Mouse (Mus musculus): Measurements from ENCODE around the gene Pitx3. TPM values are rescaled to one million over a fixed set of nuclear protein-coding genes. Genes with fewer than 3 reads are reported as not detected.
"Not testable (repeated sequence)": the region's sequence is repeated elsewhere in the genome, so short reads cannot be mapped to it uniquely, and the experiment has no call there.

Pitx3 gene
- polyA plus RNA-seq, 1 experiment from 2014 or later, result not detected

- no peak overlapping the region for H3K4me2 ChIP-seq (ENCODE audit: low read length)
- ATAC-seq, result no peak
- no peaks in the 10 kb centered on the region for H3K9me3 ChIP-seq (ENCODE audit: control insufficient read depth, low read length)
- H3K4me3 ChIP-seq (replicated peaks; ENCODE audit: low read length), result no peak overlapping the region
- peaks cover 11% of the 10 kb centered on the region for H3K36me3 ChIP-seq (ENCODE audit: control insufficient read depth, insufficient read depth)
- H3K9ac ChIP-seq (replicated peaks; ENCODE audit: low read depth, low read length), result no peak overlapping the region
- no peaks in the 10 kb centered on the region for H3K27me3 ChIP-seq (replicated peaks; ENCODE audit: control insufficient read depth, insufficient read depth, low read length)
- WGBS, result 77% methylated on average over 3 of the region's 3 CpGs
- no peaks in the 10 kb centered on the region for H3K4me1 ChIP-seq (replicated peaks; ENCODE audit: control insufficient read depth, insufficient read depth, low read length)
- H3K27ac ChIP-seq (ENCODE audit: low read length), result no peak overlapping the region
Measured at GRCm38 (mm10) chr19:46169396-46169795, 21.3 kb upstream of the Pitx3 start.

GRCm38 (mm10) chr19:46167169-46167568 lies 19.0 kb upstream of the Pitx3 start:
- H3K36me3 ChIP-seq (ENCODE audit: control insufficient read depth, insufficient read depth), result peaks cover 16% of the 10 kb centered on the region
- not testable (repeated sequence) for ATAC-seq
- 100% methylated on average over 1 of the region's 2 CpGs for WGBS

GRCm38 (mm10) chr19:46165950-46166349 lies 17.8 kb upstream of the Pitx3 start:
- H3K4me1 ChIP-seq (replicated peaks; ENCODE audit: control insufficient read depth, insufficient read depth, low read length), result no peaks in the 10 kb centered on the region
- H3K4me2 ChIP-seq (ENCODE audit: low read length), result no peak overlapping the region
- H3K36me3 ChIP-seq (ENCODE audit: control insufficient read depth, insufficient read depth), result peaks cover 8% of the 10 kb centered on the region
- H3K9me3 ChIP-seq (ENCODE audit: control insufficient read depth, low read length), result no peaks in the 10 kb centered on the region
- H3K27me3 ChIP-seq (replicated peaks; ENCODE audit: control insufficient read depth, insufficient read depth, low read length), result no peaks in the 10 kb centered on the region
- no peak overlapping the region for H3K9ac ChIP-seq (replicated peaks; ENCODE audit: low read depth, low read length)
- WGBS, result 95% methylated on average over 3 of the region's 3 CpGs
- no peak for ATAC-seq
- no peak overlapping the region for H3K27ac ChIP-seq (ENCODE audit: low read length)
- no peak overlapping the region for H3K4me3 ChIP-seq (replicated peaks; ENCODE audit: low read length)

More at GRCm38 (mm10) chr19:46167169-46167568, 19.0 kb upstream of the Pitx3 start:
- H3K27ac ChIP-seq (ENCODE audit: low read length); H3K4me2 ChIP-seq (ENCODE audit: low read length); H3K4me1 ChIP-seq (replicated peaks; ENCODE audit: control insufficient read depth, insufficient read depth, low read length); H3K27me3 ChIP-seq (replicated peaks; ENCODE audit: control insufficient read depth, insufficient read depth, low read length); H3K9me3 ChIP-seq (ENCODE audit: control insufficient read depth, low read length); H3K9ac ChIP-seq (replicated peaks; ENCODE audit: low read depth, low read length); H3K4me3 ChIP-seq (replicated peaks; ENCODE audit: low read length): not testable (repeated sequence)

GRCm38 (mm10) chr19:46152127-46152803 lies 4.1 kb upstream of the Pitx3 start, which contains the start of gene Gbf1:
Gbf1 (plus strand) TSS chr19:46152509.
- peak; percentile 99 for ATAC-seq
- Histone ChIP-seq H3K4me2 (ENCODE audit: low read length) (peak within 1 kb of the TSS; percentile 71), H3K27me3 (replicated peaks; ENCODE audit: control insufficient read depth, insufficient read depth, low read length) (peaks cover 32% of the 10 kb centered on the region), H3K4me3 (replicated peaks; ENCODE audit: low read length) (peak within 1 kb of the TSS; percentile 88), H3K27ac (ENCODE audit: low read length) (no peak within 1 kb of the TSS), H3K36me3 (ENCODE audit: control insufficient read depth, insufficient read depth) (no peaks in the 10 kb centered on the region), H3K4me1 (replicated peaks; ENCODE audit: control insufficient read depth, insufficient read depth, low read length) (peaks cover 32% of the 10 kb centered on the region), H3K9ac (replicated peaks; ENCODE audit: low read depth, low read length) (peak within 1 kb of the TSS; percentile 78), H3K9me3 (ENCODE audit: control insufficient read depth, low read length) (no peaks in the 10 kb centered on the region)
- WGBS, result under 1% methylated on average over 36 of the region's 37 CpGs

- 25% methylated on average over 12 of the region's 12 CpGs for WGBS
- Histone ChIP-seq H3K36me3 (ENCODE audit: control insufficient read depth, insufficient read depth) (no peaks in the 10 kb centered on the region), H3K9ac (replicated peaks; ENCODE audit: low read depth, low read length) (no peak overlapping the region), H3K27me3 (replicated peaks; ENCODE audit: control insufficient read depth, insufficient read depth, low read length) (peaks cover 55% of the 10 kb centered on the region), H3K9me3 (ENCODE audit: control insufficient read depth, low read length) (no peaks in the 10 kb centered on the region), H3K4me2 (ENCODE audit: low read length) (no peak overlapping the region), H3K4me3 (replicated peaks; ENCODE audit: low read length) (no peak overlapping the region), H3K27ac (ENCODE audit: low read length) (no peak overlapping the region), H3K4me1 (replicated peaks; ENCODE audit: control insufficient read depth, insufficient read depth, low read length) (peaks cover 31% of the 10 kb centered on the region)
- ATAC-seq, result no peak
Measured at GRCm38 (mm10) chr19:46149091-46149490, 965 bp upstream of the Pitx3 start.

- H3K4me3 ChIP-seq (replicated peaks; ENCODE audit: low read length), result peak overlapping the region; percentile 45
- H3K9ac ChIP-seq (replicated peaks; ENCODE audit: low read depth, low read length), result 0 out of 2 replicates have a peak overlapping the region, but pooled peaks have one; percentile 14
- 0% methylated on average over 26 of the region's 27 CpGs for WGBS
- H3K4me1 ChIP-seq (replicated peaks; ENCODE audit: control insufficient read depth, insufficient read depth, low read length), result peaks cover 23% of the 10 kb centered on the region
- peak overlapping the region; percentile 65 for H3K4me2 ChIP-seq (ENCODE audit: low read length)
- H3K27me3 ChIP-seq (replicated peaks; ENCODE audit: control insufficient read depth, insufficient read depth, low read length), result peaks cover 55% of the 10 kb centered on the region
- H3K9me3 ChIP-seq (ENCODE audit: control insufficient read depth, low read length), result no peaks in the 10 kb centered on the region
- H3K27ac ChIP-seq (ENCODE audit: low read length), result no peak overlapping the region
- ATAC-seq, result no peak
- no peaks in the 10 kb centered on the region for H3K36me3 ChIP-seq (ENCODE audit: control insufficient read depth, insufficient read depth)
Measured at GRCm38 (mm10) chr19:46148372-46148760, 240 bp upstream of the Pitx3 start.

- no peak overlapping the region for H3K27ac ChIP-seq (ENCODE audit: low read length)
- WGBS, result 13% methylated on average over 6 of the region's 6 CpGs
- no peak for ATAC-seq
- no peaks in the 10 kb centered on the region for H3K36me3 ChIP-seq (ENCODE audit: control insufficient read depth, insufficient read depth)
- H3K4me1 ChIP-seq (replicated peaks; ENCODE audit: control insufficient read depth, insufficient read depth, low read length), result peaks cover 12% of the 10 kb centered on the region
- no peaks in the 10 kb centered on the region for H3K9me3 ChIP-seq (ENCODE audit: control insufficient read depth, low read length)
- H3K27me3 ChIP-seq (replicated peaks; ENCODE audit: control insufficient read depth, insufficient read depth, low read length), result peaks cover 50% of the 10 kb centered on the region
- H3K4me2 ChIP-seq (ENCODE audit: low read length), result no peak overlapping the region
- H3K4me3 ChIP-seq (replicated peaks; ENCODE audit: low read length), result no peak overlapping the region
- H3K9ac ChIP-seq (replicated peaks; ENCODE audit: low read depth, low read length), result no peak overlapping the region
Measured at GRCm38 (mm10) chr19:46141091-46141490, 7.0 kb downstream of the Pitx3 start.

- H3K4me1 ChIP-seq (replicated peaks; ENCODE audit: control insufficient read depth, insufficient read depth, low read length), result peaks cover 20% of the 10 kb centered on the region
- no peaks in the 10 kb centered on the region for H3K9me3 ChIP-seq (ENCODE audit: control insufficient read depth, low read length)
- 55% methylated on average over 2 of the region's 2 CpGs for WGBS
- H3K27ac ChIP-seq (ENCODE audit: low read length), result no peak overlapping the region
- no peak overlapping the region for H3K4me3 ChIP-seq (replicated peaks; ENCODE audit: low read length)
- H3K27me3 ChIP-seq (replicated peaks; ENCODE audit: control insufficient read depth, insufficient read depth, low read length), result peaks cover 44% of the 10 kb centered on the region
- no peaks in the 10 kb centered on the region for H3K36me3 ChIP-seq (ENCODE audit: control insufficient read depth, insufficient read depth)
- no peak overlapping the region for H3K4me2 ChIP-seq (ENCODE audit: low read length)
- ATAC-seq, result no peak
- no peak overlapping the region for H3K9ac ChIP-seq (replicated peaks; ENCODE audit: low read depth, low read length)
Measured at GRCm38 (mm10) chr19:46140324-46140723, 7.8 kb downstream of the Pitx3 start.

- Histone ChIP-seq H3K4me2 (ENCODE audit: low read length) (peak overlapping the region; percentile 99), H3K4me3 (replicated peaks; ENCODE audit: low read length) (peak overlapping the region; percentile 56), H3K4me1 (replicated peaks; ENCODE audit: control insufficient read depth, insufficient read depth, low read length) (peaks cover 23% of the 10 kb centered on the region), H3K27me3 (replicated peaks; ENCODE audit: control insufficient read depth, insufficient read depth, low read length) (peaks cover 60% of the 10 kb centered on the region), H3K36me3 (ENCODE audit: control insufficient read depth, insufficient read depth) (no peaks in the 10 kb centered on the region), H3K9ac (replicated peaks; ENCODE audit: low read depth, low read length) (peak overlapping the region; percentile 58), H3K9me3 (ENCODE audit: control insufficient read depth, low read length) (no peaks in the 10 kb centered on the region), H3K27ac (ENCODE audit: low read length) (no peak overlapping the region)
- ATAC-seq, result no peak; the same call in 1 of the 2 replicates
- WGBS, result 2% methylated on average over 49 of the region's 49 CpGs
Measured at GRCm38 (mm10) chr19:46136639-46137580, 11.2 kb downstream of the Pitx3 start.

Measured in forebrain, embryonic 16.5 days (tissue).